Mouse (Mus musculus) layer of hippocampus, postnatal 25 days (tissue): ENCODE data around the gene Msi1. TPM values are rescaled to one million over a fixed set of nuclear protein-coding genes. Genes with fewer than 3 reads are reported as not detected.

ENCODE experiments used
- DNase-seq, 2 experiments: peaks; one replicate each; pipeline ENCODE4 v3.0.0; 2022; ENCODE audit warnings: mixed read lengths in 2 of 2, low spot score in 1 of 2; ENCODE audit errors: extremely low spot score in 1 of 2
- total RNA-seq, 2 experiments: library from RNA; stranded (reverse); gene quantifications; 2 replicates each; pipeline ENCODE4 v1.2.3; 2021

Gene Msi1
- 10 to 100 TPM; 52.5 to 57.1 TPM for total RNA-seq

DNA sequence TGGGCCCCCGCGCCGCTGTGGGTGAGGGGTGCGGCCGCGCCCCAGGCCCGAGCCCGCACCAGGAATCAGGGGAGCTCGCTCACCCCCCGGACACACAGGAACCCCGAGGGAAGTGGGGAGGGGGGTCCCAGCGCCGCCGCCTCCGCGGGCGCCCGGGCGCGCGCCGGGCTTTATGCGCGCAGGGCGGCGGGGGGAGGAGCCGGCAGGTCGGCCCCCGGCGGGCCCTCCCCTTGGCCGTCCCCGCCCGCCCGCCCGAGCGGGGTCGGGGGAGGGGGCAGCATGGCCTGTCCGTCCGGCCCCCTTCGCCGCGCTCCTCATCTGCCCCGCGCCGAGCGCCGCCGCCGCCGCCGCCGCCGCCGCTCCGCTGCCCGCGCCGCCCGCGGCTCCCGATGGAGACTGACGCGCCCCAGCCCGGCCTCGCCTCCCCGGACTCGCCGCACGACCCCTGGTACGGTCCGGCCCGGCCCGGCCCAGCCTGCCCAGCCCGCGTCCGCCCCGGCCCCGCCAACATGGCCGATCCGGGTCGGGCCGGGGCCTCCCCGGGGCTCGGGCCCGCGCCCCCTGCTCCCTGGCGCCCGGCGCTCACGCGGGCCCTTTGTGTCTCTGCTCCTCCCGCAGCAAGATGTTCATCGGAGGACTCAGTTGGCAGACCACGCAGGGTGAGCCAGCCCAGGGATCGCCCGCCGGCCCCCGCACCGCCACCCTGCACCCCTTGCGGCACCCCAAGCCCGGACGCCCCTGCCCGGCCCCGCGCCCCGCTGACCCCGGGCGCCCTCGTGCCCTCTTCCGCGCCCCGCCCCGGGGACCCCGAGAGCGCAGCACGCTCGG lies at the start of gene Msi1:
Msi1 (plus strand) TSS at position 241 of the 828 bp plus-strand sequence.
- no peak for DNase-seq

GRCm38 (mm10) chr5:115391935-115392334 lies 37.5 kb upstream of the Msi1 start:
- no peak for DNase-seq

- DNase-seq: no peak
Observed at GRCm38 (mm10) chr5:115392969-115393368, 36.4 kb upstream of the Msi1 start.

GRCm38 (mm10) chr5:115394223-115394622 lies 35.2 kb upstream of the Msi1 start:
- DNase-seq: no peak

GRCm38 (mm10) chr5:115394836-115395235 lies 34.6 kb upstream of the Msi1 start:
- no peak for DNase-seq

GRCm38 (mm10) chr5:115396654-115397053 lies 32.7 kb upstream of the Msi1 start:
- DNase-seq: no peak

DNA sequence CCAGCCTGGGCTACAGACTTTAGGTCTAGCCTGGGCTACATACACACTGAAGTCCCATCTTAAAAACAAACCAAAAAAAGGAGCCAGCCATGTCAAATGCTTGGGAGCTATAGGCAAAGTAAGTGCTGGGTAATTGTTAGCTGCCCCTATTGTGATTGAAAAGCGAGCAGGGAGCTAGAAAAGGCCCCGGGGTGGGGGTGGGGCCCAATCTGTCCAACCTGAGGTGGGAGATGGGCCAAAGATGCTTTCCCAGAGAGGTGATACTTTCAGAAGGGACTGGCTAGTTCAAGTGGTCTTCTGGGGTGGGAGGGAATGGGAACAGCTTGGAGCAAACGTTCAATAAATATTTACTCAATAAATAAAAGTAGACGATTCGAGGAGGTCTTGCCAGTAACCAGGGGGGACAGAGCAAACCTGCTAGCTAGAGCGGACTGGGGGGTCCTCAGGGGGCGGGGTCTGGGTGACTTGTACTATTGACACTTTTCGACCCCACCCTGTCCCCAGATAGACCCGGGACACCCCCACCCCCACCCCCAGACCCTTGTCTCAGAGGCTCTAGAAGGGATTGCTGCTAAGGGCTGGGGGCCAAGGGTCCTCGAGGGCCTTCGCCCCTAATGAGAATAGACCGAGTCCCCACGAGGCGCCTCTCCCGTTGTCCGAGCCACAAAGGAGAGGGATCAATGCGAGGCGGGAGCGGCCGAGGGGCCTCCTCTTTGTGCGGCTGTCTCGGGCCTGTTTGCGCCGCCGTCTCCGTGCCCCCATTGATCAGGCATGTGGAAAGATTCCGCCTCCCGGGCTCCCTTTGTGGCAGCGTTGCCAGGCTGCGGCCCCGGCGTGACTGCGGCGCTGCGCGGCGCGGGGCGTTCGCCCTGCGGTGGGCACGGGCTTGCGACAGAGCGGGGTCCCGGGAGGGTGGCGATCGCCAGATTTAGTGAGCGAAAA lies 31.3 kb upstream of the Msi1 start:
- peak; percentile 42 to 48 for DNase-seq

- no peak for DNase-seq
Observed at GRCm38 (mm10) chr5:115402063-115402462, 27.3 kb upstream of the Msi1 start.

GRCm38 (mm10) chr5:115403436-115404140 lies 25.8 kb upstream of the Msi1 start:
- no peak for DNase-seq

GRCm38 (mm10) chr5:115404241-115404794 lies 25.1 kb upstream of the Msi1 start:
- DNase-seq: peak; percentile 17 to 24

- DNase-seq: no peak
Observed at GRCm38 (mm10) chr5:115405205-115405604, 24.2 kb upstream of the Msi1 start.

DNA sequence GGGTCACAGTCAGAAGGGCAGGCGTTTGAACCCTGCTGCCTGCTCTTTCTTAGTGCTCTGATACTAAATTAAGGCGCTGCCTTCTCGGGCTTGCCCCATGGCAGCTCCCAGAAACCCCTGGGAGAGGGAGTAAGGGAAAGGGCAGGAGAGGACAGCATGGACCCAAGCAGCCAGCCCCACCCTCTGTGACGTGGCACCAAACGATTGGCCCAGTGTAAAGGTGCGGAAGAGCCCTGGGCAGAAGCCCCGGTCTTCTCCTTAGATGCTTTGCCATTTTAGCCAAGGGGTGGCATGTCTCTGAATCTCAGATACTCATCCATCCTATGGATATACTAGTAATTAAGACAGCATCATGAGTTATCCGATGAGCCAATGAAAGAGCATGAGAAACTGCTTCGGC lies 21.3 kb upstream of the Msi1 start:
- DNase-seq: no peak

DNA sequence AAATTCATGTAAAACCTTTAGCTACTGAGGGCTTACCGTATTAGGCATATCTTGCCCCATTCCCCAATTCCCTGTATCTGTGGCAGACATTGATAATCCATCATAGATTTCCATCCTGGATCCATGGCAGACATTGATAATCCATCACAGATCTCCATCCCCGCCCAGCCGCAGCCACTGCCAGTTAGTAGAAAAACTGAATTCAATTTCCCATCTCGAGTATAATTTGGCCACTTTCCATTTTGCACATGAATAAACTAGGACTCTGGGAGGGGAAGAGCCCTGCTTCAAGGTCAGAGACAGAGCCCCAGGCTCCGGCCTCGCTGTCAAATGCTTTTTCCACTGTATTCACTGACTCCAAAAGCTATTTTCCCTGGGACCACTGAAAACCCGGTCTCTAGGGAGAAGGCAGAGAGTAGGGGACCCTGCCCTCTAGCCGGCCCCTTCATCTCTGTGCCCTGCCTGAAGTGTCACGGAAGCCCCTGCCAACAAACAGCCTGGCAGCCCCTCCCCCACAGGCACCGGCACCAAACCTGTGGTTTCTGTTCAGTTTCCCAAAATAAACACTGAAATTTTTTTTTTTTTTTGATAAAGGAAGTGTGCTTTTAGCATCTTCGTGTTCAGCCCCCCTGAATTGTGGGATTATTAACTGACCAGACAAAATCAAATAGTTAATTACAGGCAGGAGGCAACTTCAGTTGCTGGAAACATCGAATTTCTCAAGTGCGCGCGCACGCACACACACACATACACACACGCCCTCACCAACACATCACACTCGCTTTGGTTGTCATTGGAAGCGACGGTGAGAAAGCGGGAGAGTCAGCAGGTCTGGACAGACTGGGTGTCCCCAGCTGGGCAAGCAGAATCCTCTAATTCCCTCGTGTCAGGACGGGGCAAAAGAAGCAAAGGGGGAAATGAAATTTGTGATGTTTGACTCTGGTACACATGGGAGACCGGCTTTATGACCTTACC lies 14.0 kb upstream of the Msi1 start:
- DNase-seq: no peak

- DNase-seq: no peak
Observed at GRCm38 (mm10) chr5:115428831-115429358, 504 bp upstream of the Msi1 start.

DNA sequence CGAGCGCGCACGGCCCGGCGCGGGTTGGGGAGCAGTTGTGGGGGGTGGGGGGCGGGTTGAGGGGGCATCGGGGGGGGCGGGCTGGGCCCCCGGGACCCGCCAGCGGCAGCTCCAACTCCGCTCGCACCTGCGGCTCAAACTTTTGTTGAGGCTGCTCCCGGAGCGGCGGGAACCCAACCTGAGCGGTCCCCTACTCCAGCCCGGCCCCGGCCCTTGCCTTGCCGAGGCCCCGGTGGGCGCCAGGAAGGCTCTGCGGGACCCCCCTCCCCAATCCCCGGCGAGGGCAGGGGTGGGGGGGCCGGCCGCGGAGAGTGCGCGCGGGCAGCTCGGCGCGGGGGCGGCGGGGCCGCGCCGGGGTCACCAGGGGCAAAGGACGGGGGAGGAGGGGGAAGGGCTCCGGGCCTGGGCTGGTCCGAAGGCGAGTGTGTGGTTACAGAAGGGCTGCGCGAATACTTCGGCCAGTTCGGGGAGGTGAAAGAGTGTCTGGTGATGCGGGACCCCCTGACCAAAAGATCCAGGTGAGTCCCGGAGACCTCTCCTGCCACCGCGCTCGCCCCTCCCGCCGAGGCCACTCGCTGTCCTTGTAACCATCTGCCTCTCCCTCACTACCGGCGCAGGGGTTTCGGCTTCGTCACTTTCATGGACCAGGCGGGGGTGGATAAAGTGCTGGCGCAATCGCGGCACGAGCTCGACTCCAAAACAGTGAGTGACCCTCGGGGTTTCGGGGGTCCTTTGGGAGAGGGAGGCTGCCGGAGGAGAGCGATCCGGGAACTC lies 975 bp downstream of the Msi1 start:
- DNase-seq: no peak

DNA sequence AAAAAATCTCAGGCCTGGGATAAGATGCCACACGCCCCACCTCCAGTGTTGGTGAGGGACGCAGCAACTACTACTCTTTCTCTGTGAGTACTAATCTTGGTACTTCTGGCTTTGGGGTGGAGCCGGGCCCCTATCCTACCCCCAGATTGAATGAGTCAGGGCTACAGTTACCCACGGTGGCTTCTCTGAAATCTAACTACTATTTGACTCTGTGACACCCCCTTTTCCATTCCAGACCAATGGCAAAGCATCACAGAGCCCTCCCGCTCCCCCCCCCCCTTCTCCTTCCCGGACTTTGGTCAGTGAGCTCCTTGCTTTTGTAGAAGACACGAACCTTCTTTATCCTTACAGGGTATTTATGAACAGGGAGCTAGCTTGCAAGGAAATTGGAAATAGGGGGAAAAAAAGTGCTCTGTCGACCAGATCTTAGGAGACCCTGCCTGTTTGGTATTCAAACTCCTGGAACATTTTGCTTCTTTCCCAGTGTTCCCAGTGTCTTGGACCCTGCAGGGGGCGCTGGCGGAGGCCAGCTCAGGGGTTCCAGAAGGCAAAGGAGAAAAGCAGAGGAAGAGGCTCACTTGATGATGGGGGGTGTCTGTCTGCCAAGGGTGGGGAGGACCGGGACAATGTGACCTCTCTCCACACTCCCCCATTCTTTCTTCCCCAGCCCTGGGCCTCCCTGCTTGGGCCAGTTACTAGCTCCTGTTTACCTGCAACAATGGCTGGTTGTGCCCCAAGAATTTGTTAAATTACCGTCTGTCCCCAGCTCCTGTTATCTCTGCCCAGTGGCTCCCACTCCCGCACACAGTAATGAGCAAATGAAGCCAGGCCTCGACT lies 1.9 kb downstream of the Msi1 start:
- DNase-seq: peak in 1 of 2 experiments; percentile 41

DNA sequence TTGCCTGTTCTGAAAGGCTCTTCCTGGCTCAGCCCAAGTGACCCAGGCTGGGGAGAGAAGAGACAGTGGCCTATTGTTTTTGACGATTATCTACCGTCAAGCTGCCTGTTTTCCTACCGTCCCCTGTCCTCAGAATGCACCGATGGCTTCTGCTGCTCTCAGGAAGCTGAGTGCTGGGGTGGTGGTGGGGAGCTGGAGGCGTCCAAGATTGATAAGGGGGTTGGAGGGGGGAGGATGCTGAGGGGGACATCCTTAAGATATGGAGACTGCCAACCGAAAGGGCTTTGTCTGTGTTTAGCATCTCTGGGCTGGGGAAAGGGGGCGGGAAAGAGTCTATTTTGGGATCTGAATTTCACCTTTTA lies 2.5 kb downstream of the Msi1 start:
- no peak for DNase-seq
